Mouse (Mus musculus) mesoderm, embryonic 11.5 days (tissue): ENCODE results near the gene Gm17606.
"Not testable (repeated sequence)": the region's sequence is repeated elsewhere in the genome, so short reads cannot be mapped to it uniquely, and the experiment has no call there.

Source experiments
- DNase-seq: peaks from one replicate; pipeline ENCODE4 v3.0.0-alpha.2; 2012; ENCODE audit warnings: low read depth, low spot score

Gene Gm17606

DNA sequence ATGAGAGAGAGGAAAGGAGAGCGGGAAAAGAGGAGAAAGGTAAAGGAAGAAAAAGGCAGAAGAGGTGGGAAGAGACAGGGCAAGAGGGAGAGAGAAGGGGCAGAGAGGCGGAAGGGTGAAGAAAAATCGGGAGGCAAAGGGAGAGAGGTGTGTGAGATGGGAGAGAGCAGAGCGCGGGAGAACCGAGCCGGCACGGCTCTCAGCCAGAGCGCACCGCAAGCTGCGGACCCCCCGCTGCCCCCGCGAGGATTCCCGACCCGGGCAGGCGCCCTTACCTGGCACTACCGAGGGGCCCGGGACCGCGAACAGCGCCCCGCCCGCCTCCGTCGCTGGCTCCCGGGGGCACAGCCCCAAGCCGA lies at the start of gene Gm17606:
Gene Gm17606, plus strand, starts transcription at position 7 of the 359 bp plus-strand sequence.
- DNase-seq = no peak

DNA sequence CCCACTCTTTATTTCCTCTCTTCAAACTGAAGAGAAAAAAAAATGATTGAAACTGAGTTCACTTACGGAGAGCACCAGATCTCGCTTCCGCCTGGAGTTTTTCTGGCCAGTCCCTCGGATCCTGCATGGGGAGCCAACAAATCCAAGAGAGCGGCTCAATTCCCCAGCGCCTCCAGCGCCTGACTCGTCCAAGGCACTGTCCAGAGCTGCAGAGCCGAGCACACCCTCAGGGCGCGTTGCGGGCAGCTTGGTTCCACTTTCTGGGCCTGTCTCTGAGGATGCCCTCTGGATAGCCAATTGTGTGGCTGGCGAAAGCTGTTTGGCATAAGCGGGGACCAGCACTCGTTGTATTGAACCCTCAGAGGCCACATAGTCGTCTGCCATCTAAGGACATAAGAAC lies 49.7 kb upstream of the Gm17606 start:
- DNase-seq = no peak

DNA sequence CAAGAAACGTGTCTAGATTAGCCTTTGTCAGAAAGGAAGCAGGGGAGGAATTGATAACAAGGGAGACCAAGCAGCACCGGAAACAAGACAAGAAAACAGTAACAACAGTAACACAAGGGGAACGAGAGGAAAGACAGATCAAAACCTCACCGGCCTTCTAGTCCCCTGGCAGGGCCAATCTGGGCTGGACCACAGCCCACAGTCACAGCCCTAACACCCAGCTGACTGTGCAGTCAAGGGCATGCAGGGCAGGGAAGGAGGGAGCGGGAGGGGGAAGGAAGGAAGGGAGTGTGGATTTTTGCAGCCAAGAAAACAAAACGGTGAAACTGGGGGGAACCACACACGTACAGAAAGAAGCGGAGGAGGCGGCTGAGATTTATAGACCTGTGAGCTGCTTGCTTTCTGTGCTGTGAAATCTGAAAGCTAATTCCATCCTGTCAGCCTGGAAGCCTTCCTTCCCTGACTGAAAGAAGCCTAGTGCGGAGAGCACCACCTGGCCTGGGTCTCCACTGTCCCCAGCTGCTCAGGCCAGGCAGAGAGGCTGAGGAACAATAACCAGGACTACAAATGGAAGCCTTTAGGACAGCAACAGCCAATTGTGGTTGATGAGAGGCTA lies 48.3 kb upstream of the Gm17606 start:
- no peak for DNase-seq

DNA sequence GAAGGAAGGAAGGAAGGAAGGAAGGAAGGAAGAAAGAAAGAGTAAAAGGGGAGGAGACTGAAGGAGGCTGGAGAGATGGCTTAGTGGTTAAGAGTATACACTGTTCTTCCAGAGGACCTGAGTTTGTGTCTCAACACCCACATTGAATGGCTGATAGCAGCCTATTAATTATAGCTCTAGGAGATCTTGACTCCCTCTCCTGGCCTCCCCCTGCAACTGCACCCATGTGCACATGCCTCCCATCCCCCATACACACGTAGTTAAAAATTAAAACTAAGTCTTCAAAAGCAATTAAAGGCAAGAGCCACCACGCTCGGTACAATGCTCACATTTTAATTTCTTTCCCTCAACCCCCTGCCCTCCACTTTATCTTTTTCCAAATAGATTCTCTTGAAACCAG lies 46.7 kb upstream of the Gm17606 start:
- no peak for DNase-seq

DNA sequence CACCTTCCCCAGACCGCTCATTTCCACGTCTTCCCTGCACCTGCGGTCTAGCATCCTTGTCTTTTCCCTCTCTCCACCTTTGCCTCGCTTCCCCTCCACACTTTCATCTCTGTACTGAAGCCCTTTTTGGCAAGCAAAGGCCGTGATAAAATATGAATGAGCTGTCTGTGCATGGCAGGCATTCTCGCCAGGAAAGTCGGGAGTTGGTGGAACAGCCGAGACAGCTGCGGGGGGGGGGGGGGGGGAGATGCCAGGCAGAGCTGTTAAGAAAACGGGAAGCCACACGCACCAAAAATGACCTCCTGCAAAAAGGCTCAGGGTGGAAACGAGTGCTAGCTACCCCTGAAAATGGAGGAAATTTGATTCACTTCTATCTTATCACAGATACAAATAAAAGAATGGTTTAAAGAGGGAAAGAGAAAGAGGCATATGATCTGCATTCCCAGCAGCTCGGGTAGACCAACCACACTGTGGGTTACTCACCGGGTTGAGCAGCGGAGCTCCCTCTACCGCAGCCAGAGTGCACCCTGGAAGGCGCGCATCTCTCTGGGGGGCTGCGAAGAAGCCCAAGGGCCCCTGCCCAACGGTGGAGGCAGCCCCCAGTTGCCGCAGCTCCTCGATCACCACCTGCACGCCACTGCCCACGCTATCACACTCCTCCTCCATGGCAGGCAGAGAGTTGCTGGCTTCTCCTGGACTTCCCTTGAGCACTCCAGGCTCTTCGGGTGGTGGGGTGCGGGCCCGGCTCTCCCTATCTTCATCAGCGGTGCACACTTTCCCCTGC lies 45.9 kb upstream of the Gm17606 start:
- DNase-seq = no peak

DNA sequence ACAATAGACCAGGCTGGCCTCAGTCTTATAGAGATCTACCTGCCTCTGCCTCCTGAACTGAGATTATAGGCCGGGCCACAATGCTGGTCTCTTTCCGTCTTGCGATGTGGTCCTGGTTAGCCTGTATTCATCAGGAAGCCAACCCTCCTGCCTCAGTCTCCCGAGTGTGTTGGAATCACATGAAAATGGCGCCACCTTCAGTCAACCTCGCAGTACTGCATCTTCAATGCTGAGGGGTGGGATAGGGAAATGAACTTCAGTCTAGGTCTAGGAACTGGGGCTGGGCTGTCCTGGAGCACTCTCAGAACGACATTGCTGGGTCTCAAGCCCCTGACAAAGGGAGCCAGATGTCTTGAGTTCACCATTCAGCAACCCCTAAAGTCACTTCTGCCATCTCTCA lies 43.7 kb upstream of the Gm17606 start:
- DNase-seq = no peak

DNA sequence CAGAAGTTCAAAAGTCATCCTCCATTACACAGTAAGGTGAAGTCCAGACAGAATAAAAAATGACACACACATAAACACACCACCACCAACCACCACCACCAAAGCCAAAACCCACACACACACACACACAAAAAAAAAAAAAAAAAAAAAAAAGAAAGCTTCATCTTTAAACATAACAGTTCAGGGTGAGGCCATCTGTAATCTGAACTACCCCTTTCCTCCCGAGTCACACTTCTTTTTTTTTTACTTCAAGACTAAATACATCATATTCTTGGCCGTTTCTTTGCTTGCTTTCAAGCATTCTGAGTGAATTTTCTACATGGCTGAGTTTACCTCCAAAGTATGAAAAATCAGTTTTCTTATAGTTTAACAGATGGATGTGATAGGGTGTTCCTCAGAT lies 39.2 kb upstream of the Gm17606 start:
- no peak for DNase-seq

DNA sequence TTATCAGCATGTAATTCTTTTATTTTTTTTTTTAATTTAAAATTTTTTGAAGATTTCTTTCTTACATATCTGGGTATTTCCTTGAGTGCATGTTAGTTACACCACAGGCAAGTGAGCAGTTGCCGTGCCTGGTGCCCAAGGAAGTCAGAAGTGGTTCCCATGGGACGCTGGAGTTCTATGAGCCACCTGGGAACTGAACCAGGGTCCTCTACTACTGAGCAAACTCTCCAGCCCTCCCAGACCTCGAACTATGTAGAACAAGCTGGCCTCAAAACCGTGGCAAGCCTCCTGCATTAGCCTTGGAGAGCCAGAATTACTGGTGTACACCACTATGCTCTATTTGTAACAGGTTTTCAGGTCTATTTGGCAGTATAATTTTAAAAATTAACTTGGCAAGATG lies 38.1 kb upstream of the Gm17606 start:
- no peak for DNase-seq

DNA sequence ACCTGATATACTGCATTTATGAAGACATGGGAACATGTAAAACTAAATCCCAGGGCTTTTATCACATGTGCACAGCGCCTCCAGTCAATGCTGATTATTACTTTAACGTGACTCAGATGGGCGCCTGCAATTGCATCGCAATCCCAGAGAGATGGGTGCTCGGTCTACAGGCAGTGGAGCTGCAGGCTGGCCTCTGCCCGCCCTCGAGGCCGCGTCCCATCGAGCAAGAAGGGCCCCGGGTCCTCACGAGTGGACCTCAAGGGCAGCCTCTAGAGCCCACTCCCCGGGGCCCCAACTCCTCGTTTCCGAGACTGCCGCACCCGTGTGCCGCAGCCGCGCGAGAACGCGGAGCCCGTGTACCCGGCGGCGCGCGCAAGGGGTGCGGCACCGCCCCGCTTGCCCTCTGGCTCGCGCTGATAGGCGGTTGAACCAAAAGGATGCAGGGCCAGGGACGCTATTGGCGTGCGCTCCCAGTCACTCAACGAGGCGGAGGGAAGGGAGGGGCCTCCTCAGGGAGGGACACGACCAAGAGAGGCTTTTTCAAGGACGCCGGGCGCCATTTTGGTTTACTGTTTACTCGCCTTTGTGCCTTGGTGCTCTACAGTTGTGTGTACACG lies 37.6 kb upstream of the Gm17606 start:
- peak; percentile 96 for DNase-seq

DNA sequence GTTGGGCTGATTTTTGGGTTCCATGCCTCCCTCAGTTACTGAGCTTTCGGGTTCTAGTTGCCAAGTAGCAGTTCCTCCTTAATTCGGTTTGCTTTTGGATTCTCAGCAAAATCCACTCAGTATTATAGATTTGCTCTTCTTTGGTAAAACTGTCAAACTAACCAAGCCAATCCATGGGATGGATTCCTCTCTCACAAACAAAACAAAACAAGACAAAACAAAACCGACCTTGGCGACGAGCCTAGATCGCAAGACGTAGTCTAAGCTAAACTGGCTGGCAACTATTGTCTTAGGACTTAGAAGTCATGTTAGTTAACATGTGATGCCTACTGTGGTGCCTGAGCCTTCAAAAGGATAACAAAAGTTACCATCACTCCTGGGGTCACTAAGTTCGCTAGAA lies 37.1 kb upstream of the Gm17606 start:
- DNase-seq = no peak

DNA sequence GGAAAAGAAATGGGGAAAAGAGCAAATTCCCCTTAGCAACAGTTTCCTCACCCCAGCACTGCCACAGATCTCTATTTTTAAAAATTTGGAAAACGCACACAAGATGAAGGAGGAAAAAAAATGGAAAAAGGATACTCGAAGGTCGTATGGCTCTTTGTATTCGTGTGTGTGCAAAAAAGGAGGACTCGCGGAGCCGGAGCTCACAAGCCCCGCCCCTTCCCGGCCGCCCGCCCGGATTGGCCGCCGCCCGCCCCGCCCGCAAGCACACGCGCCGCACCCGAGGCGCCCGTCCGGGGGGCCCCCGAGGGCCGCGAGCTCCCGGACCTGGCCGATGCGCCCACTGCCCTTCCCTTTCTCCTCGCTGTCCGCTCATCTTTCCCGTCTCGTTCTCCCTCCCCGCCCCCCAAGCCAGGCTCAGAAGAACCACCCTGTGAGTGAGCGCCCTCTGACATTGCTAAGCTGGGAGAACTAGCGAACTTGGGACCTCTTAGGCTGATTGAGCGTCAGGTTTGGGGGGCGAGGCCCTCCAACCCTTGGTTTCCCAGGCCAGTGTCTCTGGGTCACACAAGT lies 34.9 kb upstream of the Gm17606 start, which contains the start of gene 4931414P19Rik:
Gene 4931414P19Rik, minus strand, starts transcription at position 242 of the 570 bp plus-strand sequence.
- peak; percentile 71 for DNase-seq

DNA sequence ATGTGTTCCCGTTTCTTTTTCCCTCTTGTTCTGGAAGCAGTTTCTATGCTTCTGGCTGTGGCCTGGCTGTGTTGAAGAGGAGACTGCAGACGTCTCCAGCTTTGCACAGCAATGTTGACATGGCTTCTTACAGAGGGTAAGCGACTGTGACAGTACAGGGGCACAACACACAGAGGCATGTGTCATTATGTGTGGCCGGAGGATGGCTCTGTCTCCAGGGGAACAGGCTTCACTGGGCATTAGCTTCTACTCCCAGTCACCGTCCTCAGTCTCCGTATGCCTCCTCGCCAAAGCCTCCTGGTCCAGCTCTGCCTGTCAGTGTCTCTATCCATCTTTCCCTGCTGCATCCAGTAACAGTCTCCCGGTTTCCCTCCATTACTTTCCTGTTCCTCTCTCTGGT lies 33.5 kb upstream of the Gm17606 start:
- no peak for DNase-seq

DNA sequence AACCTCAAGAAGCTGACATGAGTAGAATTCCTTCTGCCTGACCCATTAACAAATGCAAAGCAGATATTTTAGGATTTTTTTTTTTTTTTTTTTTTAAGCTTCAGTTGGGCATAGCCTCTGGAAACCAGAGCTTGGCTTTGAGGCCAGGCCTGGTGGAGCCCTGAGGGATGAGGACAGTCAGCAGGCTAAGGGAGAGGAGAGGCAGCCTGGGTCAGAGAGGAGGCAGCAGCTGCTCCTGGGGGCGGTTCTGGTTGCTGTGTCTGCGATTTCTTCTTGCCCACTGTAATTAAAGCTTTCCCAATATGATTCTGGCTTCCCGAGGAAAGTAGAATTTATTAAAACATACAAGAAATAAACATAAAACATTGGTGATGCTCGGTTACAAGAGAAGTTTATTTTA lies 31.5 kb upstream of the Gm17606 start:
- no peak for DNase-seq

DNA sequence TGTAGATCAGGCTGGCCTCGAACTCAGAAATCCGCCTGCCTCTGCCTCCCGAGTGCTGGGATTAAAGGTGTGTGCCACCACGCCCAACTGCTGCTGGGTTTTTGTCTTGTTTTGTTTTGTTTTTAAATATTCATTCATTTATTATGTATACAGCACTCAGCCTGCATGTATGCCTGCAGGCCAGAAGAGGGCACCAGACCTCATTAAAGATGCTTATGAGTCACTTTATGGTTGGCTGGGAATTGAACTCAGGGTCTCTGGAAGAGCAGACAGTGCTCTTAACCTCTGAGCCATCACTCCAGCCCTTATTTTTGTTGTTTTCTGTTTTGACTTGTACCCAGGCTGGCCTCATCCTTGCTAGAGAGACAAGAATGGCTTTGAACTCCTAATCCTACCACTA lies 30.8 kb upstream of the Gm17606 start:
- peak; percentile 48 for DNase-seq

DNA sequence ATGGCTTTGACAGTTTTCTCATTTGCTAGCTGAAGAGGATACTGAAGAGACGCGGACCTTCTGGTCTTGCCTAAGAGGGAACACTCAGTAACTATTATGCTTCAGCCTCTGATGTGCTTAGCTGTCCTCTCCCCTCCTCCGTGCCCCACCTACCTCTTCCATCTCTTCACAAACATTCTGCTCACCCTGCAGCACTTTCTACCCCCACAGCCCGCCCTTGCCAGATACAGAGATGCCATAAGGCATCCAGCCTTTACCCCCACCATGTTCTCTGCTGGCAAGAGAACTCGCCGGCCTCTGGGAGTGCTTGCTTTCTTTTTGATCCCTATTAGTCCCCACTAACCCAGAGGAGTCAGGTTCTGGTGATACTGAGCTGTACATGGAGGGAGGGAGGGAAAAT lies 30.1 kb upstream of the Gm17606 start:
- DNase-seq = no peak

DNA sequence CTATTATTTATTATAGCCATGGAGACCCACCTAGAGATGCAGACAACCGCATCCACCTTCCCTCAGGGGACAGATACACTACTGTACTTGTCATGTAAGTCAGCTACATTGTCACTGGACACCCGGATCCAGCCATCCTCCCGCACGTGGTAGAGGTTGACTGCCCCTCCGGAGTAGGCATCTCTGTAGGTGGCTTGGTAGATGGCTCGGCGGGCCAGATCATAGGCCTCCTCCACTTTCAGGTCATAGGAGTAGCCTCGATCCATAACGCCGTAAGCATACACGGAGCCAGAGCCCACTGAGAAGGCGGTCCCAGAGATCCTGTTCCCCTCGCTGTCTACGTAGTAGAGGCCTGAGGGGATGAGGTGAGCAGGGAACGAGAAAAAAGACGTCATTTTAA lies 26.6 kb upstream of the Gm17606 start:
- DNase-seq = not testable (repeated sequence)

DNA sequence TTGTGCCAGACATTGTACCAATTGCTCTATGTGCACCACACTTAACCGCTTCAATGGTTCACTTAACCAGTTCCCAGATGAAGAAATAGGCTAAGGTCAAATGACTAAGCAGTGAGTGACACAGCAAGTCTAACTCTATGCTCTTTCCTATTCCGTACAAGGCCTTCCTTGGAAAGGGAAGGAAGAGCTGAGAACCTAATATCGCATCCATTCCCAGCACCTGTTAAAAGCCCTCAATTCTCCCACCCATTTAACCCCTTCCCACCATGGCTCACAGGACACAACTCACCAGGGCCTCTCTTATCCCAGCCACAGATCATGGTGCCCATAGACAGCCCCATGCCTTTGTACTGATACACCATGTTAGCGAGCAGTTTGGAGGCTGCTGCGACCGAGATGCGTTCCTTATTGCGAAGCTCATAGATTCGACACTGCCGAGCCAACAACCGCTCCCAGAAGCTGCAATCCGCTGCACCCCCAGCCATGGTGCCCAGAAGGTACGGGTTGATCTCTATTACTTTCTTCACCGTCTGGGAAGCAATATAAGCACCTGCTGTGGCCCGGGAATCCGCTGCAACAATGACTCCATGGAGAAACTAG lies 24.4 kb upstream of the Gm17606 start:
- DNase-seq = no peak

DNA sequence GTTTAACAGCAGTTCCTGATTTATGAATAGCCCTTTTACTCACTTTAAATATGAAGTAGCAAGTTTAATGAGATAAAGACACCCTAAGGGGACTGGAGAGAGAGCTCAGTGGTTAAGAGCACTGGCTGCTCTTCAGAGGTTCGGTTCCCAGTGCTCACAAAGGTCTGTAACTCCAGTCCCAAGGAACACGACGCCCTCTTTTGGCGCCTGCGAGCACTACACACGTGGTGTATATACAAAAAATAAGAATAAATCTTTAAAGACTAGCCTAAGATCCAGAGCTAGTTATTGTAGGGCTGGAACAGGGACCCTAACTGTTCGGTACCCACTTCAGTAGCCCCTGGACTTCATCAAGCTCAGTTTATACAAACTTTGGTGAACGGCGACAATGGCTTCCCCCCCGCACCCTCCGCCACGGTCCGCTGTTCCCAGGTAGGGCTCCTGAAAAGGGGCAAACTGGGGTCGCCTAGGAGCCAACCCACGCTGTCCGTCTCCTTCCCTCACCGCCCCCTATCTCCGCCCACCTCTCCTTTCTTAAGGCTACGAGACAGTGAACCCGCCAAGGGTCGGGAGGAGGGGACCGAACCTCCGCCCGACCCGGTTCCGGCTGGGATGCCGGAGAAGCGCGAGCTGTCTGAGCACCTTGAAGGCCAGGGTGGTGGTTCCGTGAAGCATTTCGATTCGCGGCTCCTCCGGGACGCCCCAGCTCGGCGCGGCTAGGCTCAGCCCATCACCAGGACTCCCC lies 23.4 kb upstream of the Gm17606 start:
- DNase-seq = no peak

DNA sequence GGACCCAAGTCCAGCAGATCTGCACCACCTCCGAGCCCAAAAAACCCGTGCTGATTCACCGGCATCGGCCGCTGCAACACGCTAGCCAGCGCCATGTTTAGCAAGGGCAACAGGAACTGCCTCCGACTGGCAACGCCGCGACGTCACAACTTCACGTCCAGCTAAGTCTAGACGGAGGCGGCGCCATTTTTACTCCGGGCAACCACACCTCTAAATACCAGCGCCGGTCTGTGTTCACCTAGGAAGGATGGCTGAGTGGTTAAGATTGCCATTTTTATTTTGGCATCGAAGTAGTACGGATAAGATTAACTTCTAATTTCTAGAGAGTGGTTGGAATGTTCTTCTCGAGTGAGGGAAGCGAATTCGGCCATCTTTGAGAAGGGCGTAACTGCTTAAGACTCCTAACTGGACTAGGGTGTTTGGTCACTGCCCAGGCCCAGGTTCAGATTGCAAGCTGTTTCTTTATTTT lies 22.8 kb upstream of the Gm17606 start, which contains the start of gene Psmb5:
Gene Psmb5, minus strand, starts transcription at position 126 of the 469 bp plus-strand sequence.
- DNase-seq = peak; percentile 92

DNA sequence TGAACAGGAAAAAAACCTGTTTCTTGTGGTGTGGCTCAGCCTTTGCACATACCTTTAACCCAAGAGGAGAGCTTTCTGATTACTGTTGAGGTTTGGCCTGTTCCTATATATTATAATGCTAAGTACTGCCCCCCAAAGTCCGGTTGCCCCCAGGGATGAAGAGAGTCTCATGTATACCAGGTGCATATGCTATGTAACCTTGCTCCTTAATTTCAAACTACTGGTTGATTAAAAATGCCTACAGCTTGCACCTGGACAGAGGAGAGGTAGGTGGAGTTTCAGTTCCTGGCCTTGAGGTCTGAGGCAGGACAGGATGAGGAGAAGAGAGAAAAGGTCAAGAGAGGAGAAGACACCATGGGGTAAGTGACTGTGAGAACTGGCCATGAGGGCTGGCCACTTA lies 19.6 kb upstream of the Gm17606 start, which contains the start of gene Psmb11:
Gene Psmb11, plus strand, starts transcription at position 301 of the 400 bp plus-strand sequence.
- DNase-seq = no peak

DNA sequence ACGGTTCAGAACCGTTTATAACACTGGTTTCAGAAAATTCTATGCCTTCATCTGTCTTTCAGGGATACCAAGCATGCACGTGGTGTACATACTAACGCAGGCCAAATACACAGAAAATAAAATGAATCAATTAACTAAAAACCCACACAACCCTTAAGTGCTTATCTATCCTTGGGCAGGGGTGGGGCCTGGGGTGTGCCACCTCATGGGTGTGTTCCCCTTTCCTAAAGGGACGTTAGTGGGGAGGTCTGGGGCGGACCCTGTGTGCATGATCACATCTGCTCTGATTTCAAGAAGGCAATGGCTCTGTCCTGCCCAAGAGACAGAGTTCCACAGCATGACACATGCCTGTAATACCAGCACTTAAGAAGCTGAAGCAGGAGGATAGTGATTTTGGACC lies 17.4 kb upstream of the Gm17606 start:
- no peak for DNase-seq
